Mouse (Mus musculus) cerebellum, postnatal 14 days (tissue): ENCODE data around the gene Oas2.
A peak's percentile ranks its signal among the peaks of the same experiment; 100 is the strongest.
"Not testable (repeated sequence)": the region's sequence is repeated elsewhere in the genome, so short reads cannot be mapped to it uniquely, and the experiment has no call there.

Experiments
- DNase-seq, 2 experiments: peaks; one replicate each; pipeline ENCODE4 v3.0.0; 2021; ENCODE audit warnings: mixed read lengths in 2 of 2

Gene Oas2

DNA sequence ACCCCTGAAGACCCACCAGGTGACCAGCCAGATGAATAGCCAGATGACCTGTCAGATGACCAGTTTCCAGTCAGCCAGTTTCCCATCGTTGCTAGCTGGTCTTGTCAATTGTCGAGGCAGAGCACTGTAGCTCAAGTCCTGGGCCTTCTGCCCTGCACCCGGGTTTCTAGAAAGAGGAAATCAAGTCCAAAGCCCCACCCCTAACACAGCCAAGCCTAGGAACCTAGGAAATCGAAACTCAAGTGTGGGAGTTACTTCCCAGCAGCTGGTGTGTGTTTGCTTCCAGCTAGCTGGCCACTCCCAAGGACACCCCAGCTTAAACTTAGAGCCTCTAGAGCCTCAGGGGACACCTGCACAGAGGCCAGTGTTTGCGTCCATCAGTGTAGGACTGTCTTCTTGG, at the start of gene Oas2:
TSS of gene Oas2 (minus strand) at position 166 of the 400 bp plus-strand sequence.
- DNase-seq: no peak

DNA sequence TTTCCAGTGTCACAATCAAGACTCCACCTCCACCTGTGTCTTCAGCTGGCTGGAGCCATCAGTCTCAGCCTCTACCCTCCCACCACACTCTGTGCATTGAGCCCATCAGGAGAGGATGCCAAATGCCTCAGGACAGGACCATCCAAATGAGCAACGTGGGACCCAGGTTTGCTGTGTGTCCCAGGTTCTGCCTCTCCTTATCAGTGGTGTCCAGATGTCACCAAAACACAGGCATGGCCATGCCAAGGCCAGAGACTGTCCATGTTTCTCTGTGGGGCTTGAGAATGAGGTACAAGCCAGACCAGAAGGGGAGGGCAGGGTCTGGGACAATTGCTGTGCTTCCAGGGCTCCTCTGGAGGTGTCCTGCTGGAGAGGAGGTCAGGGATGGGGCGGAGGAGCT, 49.3 kb upstream of the Oas2 start:
- DNase-seq: not testable (repeated sequence)

DNA sequence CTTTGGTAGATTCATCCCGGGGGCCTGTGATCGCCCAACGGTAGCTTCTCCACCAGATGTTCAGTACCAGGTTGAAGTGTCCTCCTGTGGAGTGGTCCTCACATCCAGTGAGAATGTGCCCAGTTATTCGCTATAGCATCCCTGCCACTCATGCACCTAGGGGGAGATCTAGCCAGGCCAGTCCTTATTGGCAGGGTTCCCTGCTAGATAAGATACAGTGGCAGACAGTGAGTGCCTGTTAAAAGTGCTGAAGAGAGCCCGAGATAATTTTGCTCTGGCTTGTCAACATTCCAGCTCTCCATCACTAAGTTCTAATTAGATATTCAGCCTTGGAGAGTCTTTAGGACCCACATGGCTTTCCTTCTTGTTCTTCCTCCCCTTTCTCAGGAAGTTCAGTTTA, 48.5 kb upstream of the Oas2 start:
- DNase-seq: not testable (repeated sequence)

DNA sequence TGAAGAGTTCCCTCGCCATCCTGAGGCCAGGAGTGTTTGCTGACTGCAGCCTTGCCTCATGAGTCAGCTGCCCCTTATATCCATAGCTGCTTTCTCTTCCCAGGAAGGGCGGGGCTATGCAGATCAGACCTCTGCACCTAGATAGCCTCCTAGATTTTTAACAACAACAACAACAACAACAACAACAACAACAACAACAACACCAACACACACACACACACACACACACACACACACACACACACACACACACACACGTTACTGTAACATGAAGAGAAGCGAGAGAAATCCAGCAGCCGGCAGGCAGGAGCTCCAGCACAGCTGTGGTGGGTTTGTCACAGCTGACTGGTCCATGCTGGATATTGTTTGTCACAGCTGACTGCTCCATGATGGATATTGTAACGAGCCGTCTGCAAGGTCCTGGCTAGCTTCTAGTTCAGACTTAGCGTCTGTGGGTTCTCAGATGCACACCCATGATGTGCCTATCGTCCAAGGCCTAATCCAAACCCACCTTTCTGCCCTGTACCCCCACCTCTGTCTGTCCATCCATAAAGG, 45.9 kb upstream of the Oas2 start, which contains the start of gene Oas1e:
TSS of gene Oas1e (minus strand) at position 51 of the 555 bp plus-strand sequence.
- DNase-seq: not testable (repeated sequence)

DNA sequence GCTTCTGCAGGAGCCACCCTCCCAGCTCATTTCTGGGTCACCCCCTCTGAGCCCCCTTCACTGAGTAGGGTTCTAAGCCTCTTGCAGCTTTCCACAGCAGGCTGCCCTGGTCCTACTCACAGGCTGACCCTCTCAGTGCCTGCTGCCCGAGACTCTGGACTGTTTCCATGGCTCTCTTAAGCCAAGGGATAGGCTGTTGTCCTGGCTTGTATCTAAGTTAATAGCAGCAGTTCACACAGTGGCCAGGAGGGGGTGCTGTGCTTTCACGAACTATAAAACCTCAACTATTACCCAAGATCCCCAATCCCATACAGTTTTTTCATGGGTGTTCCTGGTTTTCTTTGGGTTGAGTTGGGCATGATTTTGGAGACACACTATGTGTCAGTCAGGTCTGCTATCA, 43.4 kb upstream of the Oas2 start:
- peak; percentile 75 to 86 for DNase-seq

DNA sequence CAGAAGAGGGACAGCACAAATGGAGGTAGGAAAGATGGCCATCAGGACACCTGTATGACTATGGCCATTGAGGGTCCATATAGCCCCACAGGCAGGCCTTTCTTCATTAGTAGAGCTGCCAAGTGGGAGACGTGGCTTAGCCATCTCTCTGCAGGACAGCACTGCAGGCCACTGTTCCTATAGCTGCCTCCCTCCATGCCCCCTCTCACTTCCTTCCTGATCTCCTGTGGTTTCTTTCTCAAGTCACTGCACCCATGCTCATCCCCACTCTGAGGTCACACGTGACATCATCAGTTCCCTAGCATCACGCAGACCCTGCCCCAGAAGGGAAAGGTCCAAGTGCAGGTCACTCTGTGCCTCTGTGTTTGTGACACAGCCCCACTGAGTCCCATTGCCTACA, 37.4 kb upstream of the Oas2 start:
- DNase-seq: no peak

DNA sequence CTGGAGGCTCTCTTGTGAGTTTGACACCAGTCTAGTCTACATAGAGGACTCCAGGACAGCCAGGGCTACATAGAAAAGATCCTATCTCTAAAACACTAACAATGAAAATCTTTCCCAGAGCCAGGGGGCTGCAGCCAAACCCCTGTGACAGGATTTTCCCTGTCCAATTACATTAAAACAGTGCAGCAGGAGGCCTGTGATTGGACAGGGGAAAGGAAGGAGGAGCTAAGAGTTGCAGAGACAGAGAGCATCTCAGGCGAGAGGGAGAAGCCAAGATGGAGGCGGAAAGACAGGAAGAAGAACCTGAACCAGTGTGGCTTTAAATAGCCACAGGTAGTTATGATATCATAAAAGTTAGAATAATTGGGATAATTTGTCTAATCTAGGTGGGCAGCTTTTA, 32.8 kb upstream of the Oas2 start:
- DNase-seq: no peak

DNA sequence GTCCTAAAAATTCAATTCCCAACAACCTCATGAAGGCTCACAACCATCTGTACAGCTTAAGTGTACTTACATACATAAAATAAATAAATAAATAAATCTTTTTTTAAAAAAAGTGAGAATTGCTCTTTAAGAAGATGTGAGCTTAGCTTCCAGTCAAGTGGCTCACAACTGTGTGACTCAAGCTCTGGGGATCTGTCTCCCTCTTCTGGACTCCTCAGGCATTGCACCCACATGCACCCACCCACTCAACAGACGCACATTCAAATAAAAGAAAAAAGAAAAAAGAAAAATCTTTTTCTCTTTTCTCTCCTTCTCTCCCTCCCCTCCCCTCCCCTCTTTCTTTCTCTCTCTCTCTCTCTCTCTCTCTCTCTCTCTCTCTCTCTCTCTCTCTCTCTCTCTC, 32.0 kb upstream of the Oas2 start:
- no peak for DNase-seq

DNA sequence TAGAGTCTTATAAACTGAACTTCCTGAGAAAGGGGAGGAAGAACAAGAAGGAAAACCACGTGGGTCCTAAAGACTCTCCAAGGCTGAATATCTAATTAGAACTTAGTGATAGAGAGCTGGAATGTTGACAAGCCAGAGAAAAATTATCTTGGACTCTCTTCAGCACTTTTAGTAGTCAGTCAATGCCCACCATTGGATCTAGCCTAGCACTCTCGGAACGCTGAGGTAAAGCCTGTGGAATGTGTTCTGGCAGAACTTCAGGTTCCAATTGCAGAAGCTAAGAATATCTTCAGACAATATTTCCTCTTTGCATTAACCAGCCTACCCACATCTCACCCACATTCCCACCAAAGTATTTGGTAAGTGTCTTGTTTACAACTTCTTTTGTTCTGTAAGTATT, 30.3 kb upstream of the Oas2 start:
- no peak for DNase-seq

DNA sequence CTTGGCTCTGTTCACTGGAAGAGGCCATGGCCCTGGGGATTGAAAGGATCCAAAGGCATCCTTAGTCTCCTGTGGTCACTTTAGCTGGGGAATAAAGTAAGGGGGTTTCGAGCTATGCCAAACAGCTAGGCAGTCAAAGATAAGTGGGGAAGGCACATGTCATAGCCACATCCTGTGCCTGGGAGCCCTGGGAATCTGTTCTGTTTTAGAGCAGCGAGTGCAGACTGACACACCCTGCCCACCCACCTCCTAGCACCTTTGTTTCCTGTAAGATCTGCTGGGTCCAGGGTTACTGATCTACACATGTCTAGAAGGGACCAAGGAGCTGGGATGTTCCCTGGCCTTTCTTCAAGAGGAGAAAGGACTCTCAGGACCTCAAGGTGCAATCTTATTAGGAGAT, 29.3 kb upstream of the Oas2 start:
- no peak for DNase-seq

DNA sequence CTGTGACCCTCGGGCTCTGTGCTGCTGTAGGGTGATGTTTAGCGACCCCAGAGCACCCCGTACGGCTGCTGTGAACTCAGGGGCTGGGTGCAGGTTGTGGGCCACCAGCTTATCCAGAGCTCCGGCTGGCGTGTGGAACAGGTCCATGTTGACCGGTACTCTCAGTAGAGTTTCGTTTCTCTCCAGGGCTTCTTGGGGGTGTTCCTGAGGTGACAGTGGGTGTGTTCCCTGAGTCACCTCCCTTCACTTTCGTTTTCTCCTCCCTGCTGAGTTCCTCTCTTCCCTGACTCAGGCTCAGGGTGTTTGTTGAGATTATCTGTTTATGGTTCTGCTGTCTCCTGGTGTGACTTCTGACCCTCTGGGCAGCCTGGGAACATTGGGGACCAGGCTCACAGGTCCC, 27.8 kb upstream of the Oas2 start, which contains the start of gene Oas3:
TSS of gene Oas3 (minus strand) at position 184 of the 400 bp plus-strand sequence.
- DNase-seq: no peak

DNA sequence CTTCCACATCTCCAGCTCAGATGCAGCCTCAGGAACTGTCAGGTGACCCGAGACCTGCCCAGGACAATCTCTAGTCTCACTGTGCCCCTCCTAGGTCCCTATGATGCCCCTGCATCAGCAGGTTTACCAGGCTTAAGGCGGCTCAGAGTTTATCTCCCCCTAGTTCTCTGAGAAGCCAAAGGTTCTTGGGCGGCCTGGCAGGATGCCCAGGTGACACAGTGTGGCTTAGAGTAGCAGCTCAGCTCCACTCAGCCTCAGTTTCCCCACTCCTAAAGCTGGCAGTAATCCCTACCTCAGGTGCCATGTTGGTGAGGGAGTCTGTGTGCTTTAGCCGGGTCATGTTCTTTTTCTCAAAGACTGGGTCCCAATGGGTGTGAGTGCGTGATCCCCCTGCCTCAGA, 27.1 kb upstream of the Oas2 start:
- no peak for DNase-seq

DNA sequence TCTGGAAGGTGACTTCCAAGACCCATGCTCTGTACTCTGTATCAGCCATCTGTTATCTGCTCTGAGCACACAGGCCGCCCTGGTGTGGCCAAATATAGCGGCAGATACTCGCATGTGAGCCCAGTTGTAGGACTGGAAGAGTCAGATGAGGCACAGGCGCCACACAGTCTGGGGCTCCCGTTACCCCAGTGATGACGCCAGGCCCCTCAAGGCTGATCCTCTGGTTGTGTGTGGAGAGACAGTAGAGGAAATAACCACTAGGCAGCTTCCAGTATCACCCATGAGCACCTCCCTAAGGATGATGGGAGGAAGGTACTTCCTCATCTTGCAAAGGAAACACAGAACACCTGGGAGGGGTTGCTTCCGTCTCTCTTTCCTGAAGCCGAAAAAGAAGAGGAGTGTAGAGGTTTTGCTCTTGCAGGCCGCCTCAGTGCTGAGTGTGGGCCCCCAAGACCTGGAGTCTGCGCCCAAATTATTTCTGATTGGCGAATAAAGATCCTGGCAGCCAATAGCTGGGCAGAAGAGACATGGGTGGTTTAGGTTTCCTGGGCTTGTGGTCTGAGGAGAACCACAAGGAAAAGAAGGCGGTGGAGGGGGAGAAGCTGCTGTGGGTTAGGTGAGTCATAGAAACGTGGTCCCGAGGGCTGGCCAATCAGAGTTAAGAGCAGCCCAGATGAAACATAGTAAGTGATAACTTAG, 25.8 kb upstream of the Oas2 start:
- DNase-seq: peak in 1 of 2 experiments; percentile 12

DNA sequence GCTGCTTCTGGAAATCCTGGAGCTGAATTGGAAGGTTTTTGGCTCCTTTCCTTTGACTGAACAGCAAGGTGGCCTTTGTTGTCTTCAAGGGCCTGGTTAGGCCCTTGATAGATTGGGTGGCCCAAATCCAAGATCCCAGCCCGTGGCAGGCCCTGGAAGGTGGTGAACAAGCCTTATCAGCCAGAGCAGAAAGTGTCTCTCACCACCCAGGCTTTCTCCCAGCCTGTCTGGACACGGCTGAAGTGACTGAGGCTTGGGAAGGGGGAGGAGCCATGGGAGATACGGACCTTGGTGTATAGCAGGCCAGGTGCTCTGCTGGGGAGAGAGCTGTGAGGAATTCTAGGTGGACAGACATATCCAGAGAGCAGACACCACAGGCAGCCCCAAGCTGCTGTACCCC, 19.7 kb upstream of the Oas2 start:
- DNase-seq: no peak

DNA sequence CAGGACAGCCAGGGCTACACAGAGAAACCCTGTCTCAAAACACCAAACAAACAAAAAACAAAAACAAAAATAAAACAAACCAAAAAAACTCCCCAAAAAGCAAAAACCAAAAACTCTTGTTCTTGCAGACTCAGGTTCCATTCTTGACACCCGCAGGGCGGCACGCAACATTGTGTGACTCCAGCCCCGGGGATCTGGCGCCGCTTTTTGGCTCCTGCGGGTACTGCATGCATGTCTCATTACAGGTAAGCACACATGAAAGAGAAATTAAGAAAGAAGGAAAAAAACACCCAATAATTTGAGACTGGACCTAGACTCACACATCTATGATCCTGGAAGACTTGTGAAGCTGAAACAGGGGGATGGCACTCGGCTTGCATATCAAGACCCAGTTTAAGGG, 15.4 kb upstream of the Oas2 start:
- DNase-seq: no peak

DNA sequence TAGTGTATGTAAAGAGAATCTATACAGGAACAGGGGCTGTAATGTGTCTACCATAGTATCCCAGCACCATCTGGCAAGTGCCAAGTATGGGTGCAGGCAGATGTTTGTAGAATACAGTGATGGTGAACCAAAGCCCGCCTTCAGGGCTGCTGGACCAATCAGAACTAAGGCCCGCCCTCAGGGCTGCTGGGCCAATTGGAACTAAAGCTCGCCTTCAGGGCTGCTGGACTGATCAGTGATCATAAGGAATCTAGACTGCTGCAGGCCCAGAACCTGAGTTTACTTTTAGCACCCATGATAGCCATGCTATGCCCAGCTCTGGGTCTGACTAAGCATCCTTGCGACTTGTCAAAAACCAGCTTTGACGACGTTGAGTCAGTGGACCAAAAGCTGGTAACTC, 12.2 kb upstream of the Oas2 start:
- DNase-seq: peak; percentile 27 to 42

DNA sequence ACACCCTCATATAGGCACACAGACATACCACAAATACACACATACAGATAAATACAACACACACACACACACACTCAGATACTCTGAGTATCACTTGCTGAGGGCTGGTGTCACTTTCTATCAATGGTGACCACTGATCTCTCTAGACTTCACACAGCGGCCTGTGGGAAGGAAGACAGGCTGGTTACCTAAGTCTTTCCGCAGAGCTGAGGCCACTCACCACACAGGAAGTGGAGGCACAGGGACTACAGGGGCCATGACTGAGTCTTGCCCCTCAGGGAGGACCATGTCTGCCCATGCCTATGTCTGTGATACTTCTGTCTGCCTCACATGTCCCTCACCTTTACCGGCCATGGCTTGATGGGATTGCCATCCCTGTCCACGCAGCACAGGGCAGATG, 4.6 kb upstream of the Oas2 start:
- no peak for DNase-seq

DNA sequence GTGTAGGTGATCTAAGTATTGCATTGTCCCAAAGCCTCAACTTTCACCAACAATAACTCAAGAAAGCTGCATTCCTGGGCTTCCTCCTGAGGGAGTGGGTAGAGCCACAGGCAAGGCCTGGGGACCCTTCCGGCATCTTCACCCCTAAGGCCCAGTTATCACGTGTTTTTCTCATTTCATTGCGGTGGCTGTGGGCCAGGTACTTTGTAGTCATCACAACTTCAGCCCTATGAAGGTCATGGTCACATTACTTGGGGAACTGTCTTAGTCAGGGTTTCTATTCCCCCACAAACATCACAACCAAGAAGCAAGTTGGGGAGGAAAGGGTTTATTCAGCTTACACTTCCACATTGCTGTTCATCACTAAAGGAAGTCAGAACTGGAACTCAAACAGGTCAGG, 3.1 kb upstream of the Oas2 start:
- DNase-seq: no peak

DNA sequence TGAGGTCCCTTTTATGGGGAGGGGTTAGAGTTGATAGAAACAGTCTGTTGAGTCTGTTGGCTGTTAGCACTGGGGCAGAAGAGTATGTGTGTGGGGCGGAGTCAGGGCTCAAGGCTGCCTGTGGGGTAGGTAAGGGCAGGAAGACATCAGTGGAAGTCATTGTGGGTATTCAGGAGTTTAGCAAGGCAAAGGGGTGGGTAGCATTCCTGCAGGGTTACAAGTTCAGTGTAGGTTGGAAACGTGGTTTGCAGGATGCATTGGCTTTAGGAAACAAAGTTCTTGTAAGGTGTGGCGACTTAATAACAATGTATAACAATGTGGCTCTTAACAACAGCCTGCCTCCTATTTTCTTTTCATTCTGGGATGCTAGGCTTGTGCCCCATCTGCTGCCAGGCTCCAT, 1.6 kb upstream of the Oas2 start:
- no peak for DNase-seq

DNA sequence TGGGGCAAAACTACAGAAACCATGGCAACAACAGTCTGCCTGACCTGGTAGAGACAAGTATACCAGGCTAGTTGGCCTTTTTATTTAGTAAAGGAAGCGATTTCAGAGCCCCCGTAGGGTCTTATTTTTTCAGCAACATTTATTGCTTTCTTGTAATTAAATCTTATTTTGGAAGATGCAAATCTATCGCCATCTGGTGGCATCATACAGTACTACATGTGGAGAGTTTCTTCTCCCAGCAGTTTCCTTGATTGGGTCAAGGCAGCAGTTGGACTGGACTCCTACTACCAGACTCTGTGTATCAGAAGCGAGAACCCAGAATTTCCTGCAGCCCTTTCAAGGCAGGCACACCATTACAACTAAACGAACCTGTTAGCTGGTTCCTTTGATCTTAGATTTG, 3.2 kb downstream of the Oas2 start:
- DNase-seq: peak; percentile 85 to 87

DNA sequence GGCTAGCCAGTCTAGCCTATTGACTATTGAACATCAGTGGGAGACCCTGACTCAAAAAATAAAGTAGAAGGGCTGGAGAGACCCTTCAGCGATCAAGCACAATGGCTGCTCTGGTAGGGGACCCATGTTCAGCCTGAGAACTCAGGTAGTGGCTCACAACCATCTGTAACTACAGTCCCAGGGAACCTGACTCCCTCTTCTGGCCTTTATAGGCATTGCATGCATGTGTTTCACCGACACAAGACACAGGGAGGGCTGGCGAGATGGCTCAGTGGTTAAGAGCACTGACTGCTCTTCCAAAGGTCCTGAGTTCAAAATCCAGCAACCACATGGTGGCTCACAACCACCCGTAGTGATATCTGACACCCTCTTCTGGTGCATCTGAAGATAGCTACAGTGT, 7.5 kb downstream of the Oas2 start:
- DNase-seq: peak; percentile 47 to 72

DNA sequence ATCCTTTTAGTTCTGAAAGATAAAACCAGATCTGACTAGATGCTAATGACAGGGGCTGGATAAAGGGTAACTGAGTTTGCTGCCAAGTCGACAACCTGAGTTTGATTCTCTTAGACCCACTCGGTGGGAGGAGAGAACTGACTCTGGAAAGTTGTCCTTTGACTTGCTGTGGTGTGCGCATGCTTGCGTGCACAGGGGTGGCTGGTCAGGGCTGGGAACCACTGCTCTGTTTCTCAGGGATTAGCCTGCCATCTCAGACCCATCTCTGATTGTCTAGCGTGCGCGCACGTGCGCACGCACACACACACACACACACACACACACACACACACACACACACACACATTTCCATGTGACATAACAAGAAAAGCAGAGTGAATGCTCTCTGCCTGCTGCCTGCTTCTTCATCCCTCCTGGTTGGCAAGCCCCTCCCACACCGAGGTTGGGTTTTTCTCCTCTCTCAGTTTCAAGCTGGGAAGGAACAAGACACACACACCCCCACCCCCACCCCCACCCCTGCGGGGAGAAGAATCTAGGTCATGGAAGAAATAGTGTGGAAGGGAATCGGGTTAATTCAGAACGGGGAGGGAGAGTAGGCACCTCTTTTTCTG, 15.2 kb downstream of the Oas2 start:
- peak; percentile 41 to 65 for DNase-seq

DNA sequence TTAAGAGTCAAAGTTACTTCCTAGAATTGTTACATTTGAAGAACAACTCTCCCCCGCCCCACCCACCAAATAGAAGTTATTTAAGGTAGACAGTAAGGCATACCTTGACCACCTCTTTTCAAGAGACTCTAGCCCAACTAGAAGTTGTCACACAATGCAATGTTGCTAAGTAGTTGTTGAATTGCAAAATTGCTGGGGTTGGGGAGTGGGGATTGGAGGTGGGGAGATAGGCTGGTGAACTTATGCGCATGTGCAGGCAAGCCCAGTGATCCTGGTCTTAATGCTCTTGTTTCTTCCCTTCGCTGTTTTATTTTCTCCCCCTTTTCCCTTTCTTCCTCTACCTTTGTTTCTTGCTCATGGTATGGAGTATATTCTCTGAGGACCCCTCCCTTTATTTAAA, 16.0 kb downstream of the Oas2 start:
- no peak for DNase-seq

DNA sequence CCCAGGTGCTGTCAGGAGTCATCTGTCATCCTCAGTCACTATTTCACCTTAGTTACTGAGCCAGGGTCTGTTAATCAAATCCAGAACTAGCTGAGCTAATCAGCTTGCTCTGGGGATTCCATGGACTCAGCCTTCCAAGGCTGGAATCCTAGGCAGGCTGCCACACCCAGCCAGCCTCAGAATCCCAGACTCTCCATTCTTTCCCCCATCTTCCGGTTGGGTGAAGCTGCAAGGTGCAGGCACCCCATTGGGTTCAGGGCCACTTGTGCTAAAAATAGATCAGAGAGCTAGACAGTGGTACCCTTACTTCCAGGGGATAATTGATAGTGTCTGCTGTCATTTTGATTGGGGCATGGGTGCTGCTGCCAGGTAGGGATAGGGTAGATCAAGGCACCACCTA, 16.9 kb downstream of the Oas2 start:
- no peak for DNase-seq
